Mouse (Mus musculus) heart, postnatal 0 days (tissue): ENCODE data around the gene Emc10.

Experiments used
- CTCF ChIP-seq: IDR thresholded peaks from 2 replicates; pipeline ENCODE4 v1.5.1; 2016; ENCODE audit warnings: antibody characterized with exemption, control low read depth, low read depth
- EP300 ChIP-seq: IDR thresholded peaks from 2 replicates; pipeline ENCODE4 v1.6.1; 2016; ENCODE audit warnings: antibody characterized with exemption, low read depth

DNA sequence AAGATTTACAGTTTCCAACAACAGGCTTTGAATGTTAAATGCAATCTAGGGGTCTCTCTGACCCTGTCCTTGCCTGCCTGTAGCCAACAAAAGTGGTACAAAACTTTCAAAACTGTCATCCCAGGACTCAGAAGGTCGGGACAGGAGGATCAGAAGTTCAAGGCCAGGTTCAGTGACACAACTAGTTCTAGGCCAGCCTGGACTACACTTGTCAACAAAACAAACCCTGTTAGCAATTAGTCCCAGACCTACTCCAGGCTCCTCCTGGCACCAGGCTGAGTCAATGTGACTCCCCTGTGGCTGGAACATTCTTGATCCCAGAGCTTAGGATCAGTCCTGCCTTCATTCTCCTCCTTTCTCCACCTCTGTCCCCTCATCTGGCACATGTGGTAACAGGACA lies 2.6 kb upstream of the Emc10 start:
- TF ChIP-seq CTCF: no peak
- no peak for TF ChIP-seq EP300
